Mouse (Mus musculus): ENCODE results near the gene Mpst.

Gene Mpst

DNA sequence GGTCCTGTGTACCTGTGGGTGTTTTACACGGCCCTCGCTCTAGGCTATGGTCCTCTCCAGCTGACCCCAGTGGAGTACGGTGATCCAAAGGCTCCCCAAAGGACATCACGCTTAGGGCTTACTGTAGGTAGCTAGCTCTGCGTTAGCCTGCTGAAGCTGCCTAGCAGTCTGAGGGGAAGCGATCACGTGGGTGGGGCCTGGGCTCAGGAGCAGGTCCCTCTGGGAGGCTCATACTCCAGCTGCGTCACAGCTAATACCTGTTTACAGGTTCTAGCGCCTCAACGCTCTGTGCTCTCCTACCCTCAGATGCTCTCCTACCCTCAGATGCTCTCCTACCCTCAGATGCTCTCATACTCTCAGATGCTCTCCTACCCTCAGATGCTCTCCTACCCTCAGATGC lies 24.7 kb downstream of the Mpst start:
- in situ Hi-C loops (cut with MboI; ENCODE audit: low pct_unique_long_range_greater_than_20kb in 1 of 2, low sequenced_read_pairs in 2 of 2, unreplicated experiment in 1 of 2), result no loop called here

DNA sequence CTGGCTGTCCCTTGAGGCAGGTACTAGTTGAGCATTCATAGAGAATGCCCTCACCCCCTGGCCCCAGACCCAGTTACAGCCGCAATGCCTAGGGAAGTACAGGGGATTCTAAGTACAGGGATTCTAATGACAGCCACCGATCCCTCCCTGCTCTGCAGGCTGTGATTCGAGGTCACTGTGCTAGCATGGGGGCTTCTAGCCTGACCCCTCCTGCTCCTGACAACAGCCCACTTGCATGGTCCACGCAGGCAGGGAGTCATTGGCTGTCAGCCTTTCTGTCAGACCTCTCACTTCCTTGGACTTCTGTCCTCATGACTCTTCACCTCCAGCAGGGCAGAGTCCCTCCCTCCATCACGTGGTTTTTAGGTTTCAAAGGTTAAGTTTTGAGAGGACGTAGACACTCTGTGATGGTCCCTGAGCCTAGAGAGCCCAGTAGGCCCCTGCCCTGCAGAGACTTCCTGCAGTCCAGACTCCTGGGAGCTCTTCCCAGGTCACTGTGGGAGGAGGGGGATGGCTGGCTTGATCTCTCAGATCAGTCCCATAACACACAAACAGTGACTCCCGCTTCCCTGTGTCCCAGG lies 25.4 kb downstream of the Mpst start:
- in situ Hi-C loops (cut with MboI; ENCODE audit: low pct_unique_long_range_greater_than_20kb in 1 of 2, low sequenced_read_pairs in 2 of 2, unreplicated experiment in 1 of 2), result no loop called here

DNA sequence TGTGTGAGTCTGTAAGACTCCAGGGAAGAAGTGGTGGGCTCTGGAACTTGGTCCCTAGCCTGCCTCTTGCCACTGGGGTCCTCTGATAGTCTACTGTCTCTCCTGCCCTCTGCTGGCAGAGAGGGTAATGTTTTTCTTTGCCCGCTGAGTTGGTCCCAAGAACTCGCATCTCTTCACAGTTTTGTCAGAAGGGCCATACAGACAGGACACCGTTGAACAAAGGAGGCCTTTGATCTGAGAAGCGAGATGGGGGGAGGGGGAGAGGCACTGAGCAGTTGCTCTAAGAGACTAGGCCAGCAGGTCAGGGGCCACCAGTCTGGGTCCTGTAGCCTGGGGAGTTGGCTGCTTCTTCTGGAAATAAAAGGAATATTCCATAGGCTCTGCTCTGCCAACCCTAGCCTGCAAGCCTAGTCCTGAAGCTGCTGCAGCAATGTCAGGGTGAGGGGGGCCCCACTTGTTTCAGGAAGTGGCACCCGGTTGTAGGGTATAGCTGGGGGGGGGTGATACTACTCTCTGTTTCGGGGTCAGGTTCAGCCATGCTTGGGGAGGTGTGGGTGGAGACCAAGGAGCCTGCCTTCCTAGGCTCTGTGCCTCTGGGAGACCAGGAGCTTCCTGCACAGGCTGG lies 28.8 kb downstream of the Mpst start:
- in situ Hi-C loops (cut with MboI; ENCODE audit: low pct_unique_long_range_greater_than_20kb in 1 of 2, low sequenced_read_pairs in 2 of 2, unreplicated experiment in 1 of 2), result no loop called here

DNA sequence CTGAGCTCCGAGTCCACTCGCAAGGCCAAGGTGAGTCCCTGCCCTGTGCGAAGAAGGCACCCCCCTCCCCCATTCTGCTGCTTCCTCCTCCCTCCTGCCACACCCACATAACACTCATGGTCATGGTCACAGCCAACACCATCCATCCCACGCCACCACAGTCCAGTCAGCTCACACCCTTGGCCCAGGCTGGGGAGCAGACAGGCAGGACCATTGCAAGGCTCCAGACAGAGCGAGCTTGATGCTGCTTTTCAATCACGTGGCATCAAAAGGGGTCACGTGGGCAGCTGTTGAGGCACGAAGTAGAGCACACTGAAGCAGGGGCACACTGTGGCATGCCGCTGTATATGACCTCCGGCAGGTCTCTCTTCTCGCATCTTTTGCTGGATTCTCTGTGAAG lies 29.5 kb downstream of the Mpst start:
- in situ Hi-C loops (cut with MboI; ENCODE audit: low pct_unique_long_range_greater_than_20kb in 1 of 2, low sequenced_read_pairs in 2 of 2, unreplicated experiment in 1 of 2), result no loop called here

DNA sequence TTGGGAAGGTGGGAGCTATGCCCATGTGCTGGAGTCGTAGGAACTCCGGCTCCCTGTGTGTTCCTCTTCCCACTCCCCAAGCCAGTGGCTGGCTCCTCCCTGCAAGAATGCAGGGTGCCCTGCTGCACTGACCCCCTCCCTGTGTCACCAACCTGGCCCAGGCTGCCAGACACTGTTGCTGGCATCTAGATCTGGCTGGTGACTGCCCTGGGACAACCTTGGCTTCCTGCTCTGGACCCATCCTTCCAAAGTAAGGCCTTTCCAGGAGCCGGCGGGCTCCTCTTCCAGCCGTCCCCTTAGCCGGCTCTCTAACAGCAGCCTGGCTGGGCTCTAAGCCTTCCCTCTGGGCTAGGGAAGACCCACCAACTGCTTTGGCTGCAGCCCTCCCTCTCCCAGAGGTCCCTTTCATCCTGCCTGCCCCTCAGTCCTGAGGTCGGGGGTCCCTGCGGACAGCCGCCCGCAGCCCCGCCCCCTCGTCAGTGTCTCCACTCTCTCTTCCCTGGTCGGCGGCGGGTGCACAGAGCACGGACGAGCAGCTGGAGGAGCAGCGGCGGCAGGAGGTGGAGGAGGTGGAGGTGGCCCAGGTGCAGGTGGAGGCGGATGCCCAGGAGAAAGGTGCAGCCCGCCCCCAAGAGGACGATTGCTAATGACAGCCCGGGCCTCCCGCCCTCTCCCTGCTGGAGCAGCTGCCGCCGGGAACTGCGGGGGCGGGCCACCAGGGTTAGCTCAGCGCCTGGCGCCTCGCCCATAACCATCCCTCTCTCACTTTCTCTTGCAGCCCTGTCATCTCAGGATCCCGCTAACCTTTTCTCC lies 30.4 kb downstream of the Mpst start:
- in situ Hi-C loops (cut with MboI; ENCODE audit: low pct_unique_long_range_greater_than_20kb in 1 of 2, low sequenced_read_pairs in 2 of 2, unreplicated experiment in 1 of 2), result no loop called here

DNA sequence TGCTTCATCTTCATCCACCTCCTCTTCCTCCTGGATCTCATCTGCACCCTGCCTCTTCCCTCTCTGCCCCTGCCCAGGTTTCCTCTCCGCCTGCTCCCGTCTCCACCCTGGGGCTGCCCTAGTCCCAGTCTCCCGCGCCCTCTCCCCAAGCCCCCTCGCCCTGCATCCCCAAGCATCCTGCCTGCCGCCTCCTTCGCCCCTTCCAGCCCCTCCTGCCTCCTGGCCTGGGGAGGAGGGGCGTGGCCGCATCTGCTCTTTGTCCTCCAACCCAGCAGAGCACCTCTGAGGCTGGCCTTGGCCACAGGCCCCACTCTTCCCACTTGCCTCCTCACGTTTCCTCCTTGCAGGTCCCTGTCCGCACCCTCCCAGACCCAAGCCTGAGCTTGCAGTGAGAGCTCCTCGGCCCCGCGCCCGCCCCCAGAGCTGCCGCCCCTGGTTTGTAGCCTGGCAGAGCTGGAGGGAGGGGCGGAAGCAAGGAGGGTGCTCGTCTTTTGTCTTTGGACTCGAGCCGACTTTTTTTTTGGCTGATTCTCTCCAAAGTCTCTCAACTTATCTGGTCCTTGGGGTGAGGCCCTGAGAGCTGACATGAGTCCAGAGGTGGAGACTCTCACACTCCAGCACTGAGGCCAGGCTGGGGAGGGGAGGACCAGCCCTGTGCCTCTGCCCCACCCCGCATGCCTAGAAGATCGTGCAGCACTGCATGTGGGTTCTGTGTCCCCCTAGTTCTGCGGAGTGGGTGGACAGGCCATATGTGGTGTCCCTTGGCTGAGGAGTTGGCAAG lies 31.2 kb downstream of the Mpst start:
- in situ Hi-C loops (cut with MboI; ENCODE audit: low pct_unique_long_range_greater_than_20kb in 1 of 2, low sequenced_read_pairs in 2 of 2, unreplicated experiment in 1 of 2), result no loop called here

DNA sequence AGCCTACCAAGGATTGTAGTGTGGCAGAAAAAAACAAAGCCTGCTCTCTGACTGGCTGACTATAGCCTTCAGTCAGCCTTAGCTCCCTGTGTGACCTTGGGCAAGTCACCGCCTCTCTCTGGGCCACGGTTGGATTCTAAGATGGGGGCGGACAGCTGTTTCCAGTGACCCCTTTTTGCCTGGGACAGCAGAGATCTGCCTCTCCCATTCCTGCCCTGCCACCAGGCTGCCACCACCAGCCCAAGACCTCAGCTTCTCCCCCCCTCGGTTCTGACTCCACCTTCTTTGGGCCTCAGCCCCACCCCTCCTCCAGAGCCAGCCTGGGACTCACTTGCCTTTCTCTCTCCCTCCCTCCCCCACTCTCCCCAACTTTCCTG lies 31.8 kb downstream of the Mpst start:
- in situ Hi-C loops (cut with MboI; ENCODE audit: low pct_unique_long_range_greater_than_20kb in 1 of 2, low sequenced_read_pairs in 2 of 2, unreplicated experiment in 1 of 2), result no loop called here

DNA sequence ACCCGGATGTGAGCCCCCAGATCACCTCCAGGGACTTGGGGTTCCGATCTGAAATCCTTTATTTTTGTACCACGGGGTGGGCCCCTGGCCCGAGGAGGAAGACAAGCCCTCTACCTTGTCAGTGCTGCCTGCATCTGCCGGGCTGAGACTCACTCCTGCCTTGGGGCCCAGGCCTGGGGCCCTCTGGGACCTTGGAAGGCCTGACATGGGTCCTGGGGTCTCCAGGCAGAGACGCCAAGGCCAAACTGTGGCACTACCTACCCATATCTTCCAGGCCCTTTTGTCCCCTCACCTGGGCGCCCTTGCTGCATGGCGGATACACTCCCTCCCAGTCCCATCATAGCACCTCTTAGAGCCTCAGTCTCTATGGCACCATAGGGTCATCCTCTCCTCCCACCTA lies 32.3 kb downstream of the Mpst start:
- in situ Hi-C loops (cut with MboI; ENCODE audit: low pct_unique_long_range_greater_than_20kb in 1 of 2, low sequenced_read_pairs in 2 of 2, unreplicated experiment in 1 of 2), result no loop called here

DNA sequence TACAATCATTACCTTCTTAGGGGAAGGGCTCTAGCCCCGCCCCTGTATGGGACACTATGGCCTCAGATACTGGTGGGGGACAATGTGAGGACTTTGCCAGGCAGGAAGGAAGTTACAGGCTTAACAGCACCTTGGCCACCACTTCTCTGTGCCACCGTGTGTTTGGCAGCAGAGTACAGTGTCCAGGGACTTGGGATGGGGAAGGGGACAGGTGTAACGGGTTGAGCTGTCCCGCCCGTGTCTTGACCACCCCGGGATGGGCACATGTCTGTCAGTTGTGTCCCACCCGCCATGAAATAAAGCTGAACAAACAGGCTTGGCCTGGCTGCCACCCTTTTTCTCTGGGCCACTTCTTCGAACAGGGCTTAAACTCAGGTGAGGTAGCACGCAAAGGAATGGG lies 32.8 kb downstream of the Mpst start:
- in situ Hi-C loops (cut with MboI; ENCODE audit: low pct_unique_long_range_greater_than_20kb in 1 of 2, low sequenced_read_pairs in 2 of 2, unreplicated experiment in 1 of 2), result no loop called here

DNA sequence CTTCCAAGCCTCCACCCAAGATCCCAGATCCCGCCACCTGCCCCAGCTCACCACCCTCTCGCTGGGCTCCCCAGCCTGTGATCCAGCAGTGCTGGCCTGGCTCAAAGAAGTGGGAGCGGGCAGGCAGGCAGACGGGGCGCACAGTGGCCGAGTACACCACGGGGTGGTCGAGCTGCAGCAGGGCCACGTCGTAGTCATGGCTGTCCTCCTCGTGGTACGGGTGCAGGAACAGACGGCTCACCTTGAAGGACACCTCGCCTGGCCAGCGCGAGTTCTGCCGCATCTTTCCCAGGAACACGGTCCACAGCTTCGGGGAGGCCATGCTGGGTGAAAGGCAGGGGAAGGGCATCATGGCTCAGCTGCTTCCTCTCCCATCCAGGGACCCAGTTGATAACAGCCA lies 36.0 kb downstream of the Mpst start:
- in situ Hi-C loops (cut with MboI; ENCODE audit: low pct_unique_long_range_greater_than_20kb in 1 of 2, low sequenced_read_pairs in 2 of 2, unreplicated experiment in 1 of 2), result no loop called here

DNA sequence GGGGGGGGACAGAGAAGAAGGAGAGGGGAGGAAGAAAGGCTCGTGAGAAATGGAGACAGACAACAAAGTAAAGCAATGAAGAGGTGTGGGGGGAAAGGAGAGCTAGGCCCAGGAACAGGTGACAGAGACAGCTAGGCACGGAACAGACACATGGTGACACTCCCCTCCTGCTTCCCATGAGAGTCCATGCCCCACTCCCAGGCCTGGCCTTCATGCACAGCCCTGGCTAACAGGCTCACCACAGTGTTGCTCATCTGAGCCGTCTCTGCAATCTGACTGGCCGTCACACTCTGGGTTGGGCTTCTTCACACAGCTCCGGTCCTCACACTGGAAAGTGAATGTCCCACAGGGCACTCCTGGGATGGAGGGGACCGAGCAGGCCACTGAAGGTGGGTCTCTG lies 37.6 kb downstream of the Mpst start:
- in situ Hi-C loops (cut with MboI; ENCODE audit: low pct_unique_long_range_greater_than_20kb in 1 of 2, low sequenced_read_pairs in 2 of 2, unreplicated experiment in 1 of 2), result no loop called here

DNA sequence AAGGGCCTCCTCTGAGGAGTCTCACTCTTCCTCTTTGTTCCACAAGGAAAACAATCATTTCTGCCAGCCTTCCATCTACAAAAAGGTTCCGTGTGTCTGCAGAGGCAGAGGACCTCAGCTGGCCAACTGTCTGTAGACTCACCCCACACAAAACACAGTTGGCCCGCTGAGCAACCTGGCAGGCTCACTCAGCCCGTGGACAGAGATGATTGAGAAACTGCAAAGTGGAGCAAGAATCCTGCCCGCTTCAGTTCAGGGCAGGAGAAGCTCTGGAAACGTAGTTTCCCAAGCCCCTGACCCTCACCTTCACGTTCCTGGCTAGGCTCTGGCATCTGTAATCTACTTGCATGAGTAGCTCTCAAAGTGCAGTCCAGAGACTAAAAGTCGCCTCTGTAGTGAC lies 40.9 kb downstream of the Mpst start:
- in situ Hi-C loops (cut with MboI; ENCODE audit: low pct_unique_long_range_greater_than_20kb in 1 of 2, low sequenced_read_pairs in 2 of 2, unreplicated experiment in 1 of 2), result no loop called here

DNA sequence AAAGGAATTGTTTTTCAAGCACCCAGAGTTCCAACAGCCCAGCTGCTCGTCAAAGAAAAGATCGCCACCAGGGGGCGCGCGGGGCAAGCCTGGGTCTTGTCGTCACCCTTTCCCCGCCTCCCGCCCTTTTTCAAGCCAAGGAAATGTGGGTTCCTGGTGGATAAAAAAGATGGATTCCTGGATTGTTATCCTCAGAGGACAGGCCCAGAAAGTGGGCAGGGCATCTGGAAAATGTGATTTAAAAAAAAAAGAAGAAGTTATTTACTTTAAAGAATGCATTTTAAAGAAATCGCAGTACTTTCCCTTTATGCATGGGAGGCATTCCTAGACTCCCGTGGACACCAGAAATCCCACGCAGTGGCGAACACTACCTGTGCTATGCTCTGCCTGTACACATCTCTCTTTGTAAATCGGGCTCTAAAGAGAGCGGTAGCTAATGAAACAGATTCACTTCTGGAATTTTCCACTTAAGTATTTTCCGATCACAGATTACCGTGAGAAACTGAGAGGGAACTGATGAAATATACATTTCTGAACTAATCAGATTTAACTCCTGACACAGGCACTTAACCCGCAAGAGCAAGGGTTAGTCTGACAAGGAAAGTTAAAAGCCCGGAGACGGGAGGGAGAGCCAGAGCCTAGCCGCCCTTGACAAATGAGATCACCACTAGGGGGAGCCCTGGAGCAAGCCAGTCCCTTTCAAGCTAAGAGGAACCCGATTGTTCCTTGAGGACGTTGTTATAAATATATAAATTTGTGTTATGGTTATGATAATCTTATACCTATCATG lies 41.7 kb downstream of the Mpst start:
- in situ Hi-C loops (cut with MboI; ENCODE audit: low pct_unique_long_range_greater_than_20kb in 1 of 2, low sequenced_read_pairs in 2 of 2, unreplicated experiment in 1 of 2), result no loop called here

DNA sequence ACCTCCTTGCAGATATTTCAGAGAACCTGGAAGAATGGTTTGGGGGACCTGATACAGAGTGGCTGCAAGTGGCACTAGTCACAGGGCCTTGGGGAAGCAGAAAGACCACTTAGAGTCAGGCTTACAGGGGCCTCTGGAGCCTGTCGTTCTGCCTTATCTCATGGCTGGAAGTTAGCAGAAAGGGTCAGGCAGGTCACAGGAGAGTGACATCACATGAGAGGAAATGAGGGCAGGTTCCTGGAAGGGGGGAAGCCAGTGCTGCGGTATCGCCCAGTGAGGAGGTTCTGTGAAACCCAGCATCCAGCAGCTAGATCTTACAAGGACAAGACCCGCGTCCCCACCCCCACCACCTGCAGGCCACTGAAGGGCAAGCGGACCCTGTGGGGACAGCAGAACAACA lies 42.9 kb downstream of the Mpst start:
- in situ Hi-C loops (cut with MboI; ENCODE audit: low pct_unique_long_range_greater_than_20kb in 1 of 2, low sequenced_read_pairs in 2 of 2, unreplicated experiment in 1 of 2), result no loop called here

DNA sequence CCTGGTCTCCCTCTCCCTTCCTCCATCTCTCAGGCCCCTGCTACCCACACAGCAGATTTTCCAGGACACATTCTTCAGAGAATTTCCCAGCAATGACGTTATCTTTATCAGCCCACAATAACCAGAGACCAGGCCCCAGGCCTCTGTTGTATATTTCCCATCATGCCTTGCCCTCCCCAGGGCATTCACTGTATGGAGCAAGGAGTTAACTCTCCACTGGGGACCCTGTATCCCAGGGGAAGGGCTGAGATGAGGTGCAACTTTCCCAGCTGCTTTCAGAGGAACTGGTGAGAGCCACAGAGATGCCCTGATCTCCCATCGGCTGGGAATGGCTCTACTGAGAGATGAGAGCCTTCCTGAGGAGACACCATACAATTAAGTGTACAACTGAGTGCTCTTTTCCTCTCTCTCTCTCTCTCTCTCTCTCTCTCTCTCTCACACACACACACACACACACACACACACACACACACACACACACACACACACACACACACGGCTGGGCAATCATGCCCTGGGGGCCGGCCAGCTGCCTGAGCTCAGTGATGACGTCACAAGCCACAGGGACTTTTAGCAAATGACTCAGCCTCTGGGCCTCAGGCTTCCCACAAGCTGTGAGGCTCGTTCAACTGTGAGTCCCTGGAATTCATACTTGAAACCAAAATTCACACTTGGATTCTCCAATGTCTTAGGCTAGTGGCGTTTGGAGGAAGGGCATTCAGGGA lies 43.6 kb downstream of the Mpst start:
- in situ Hi-C loops (cut with MboI; ENCODE audit: low pct_unique_long_range_greater_than_20kb in 1 of 2, low sequenced_read_pairs in 2 of 2, unreplicated experiment in 1 of 2), result no loop called here

DNA sequence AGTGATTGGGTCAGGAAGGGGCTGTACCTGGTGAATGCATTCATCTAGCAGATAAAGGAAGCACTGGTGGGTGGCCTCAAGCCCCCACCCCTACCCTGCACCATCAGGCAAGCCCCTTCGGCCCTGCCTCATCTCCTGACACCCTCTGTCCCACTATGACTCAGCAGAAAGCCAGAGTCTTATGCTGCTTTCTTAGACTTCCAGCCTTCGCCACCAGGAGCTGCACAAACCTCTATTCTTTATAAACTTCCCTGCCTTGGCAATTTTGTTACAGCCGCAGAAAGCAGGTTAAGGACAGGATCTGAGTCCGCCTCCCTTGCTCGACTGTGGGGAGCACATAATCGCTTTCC lies 44.2 kb downstream of the Mpst start:
- in situ Hi-C loops (cut with MboI; ENCODE audit: low pct_unique_long_range_greater_than_20kb in 1 of 2, low sequenced_read_pairs in 2 of 2, unreplicated experiment in 1 of 2), result no loop called here

DNA sequence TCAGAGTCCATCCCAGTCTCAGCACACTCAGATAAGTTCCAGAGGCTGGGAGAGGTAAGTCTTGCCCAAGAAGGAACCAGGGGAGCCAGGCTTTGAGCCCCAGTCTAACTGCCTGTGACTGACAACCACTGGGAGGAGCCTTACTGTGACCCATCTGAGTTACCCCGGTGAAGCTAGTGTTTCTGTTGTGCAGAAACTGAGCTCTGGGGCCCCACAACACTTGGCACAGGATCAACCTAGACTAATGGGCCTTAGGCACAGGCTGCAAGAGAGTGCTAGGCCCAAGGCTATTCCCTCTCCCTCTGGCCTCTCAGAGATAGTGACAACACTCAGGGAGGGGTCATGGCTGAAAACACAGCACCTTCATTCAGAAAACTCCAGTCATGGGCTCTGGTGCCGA lies 45.0 kb downstream of the Mpst start:
- in situ Hi-C loops (cut with MboI; ENCODE audit: low pct_unique_long_range_greater_than_20kb in 1 of 2, low sequenced_read_pairs in 2 of 2, unreplicated experiment in 1 of 2), result no loop called here

DNA sequence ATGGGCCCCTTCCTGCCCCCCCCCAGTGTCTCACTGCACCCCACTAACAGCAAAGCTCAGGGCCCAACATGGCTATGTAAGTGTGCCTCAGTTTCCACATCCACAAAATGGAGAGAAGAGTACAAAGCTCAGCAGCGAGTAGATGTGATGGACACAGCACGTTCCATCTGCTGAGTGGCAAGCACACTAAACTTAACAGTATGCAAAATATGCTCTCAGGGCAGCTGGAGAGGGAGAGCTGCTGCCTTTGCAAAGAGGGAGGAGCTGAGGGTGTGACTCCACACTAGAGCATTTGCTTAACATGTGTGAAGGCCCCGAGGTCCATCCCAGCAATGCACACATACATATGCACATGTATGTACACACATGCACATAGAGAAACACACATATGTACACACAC lies 46.7 kb downstream of the Mpst start:
- in situ Hi-C loops (cut with MboI; ENCODE audit: low pct_unique_long_range_greater_than_20kb in 1 of 2, low sequenced_read_pairs in 2 of 2, unreplicated experiment in 1 of 2), result no loop called here

Data from mouse embryonic stem cell (cell line).